Mouse (Mus musculus): ENCODE results near the gene Olfr763. TPM values are rescaled to one million over a fixed set of nuclear protein-coding genes. Genes with fewer than 3 reads are reported as not detected.

Gene Olfr763
- polyA plus RNA-seq, 1 experiment from 2014 or later, result not detected

Other genes with a start within 250 kb of the Olfr763 start
- gene Mmp19, start 219.9 kb upstream of the Olfr763 start, polyA plus RNA-seq (2015; fragmentation: Nextera tagmentation; extraction: Ambion mirVana), result 1.6 and 2.5 TPM in 2 replicates
- gene Dnajc14, start 206.7 kb upstream of the Olfr763 start, polyA plus RNA-seq (2015; fragmentation: Nextera tagmentation; extraction: Ambion mirVana), result 35.2 and 42.5 TPM in 2 replicates
- gene Tmem198b, start 206.4 kb upstream of the Olfr763 start, polyA plus RNA-seq (2015; fragmentation: Nextera tagmentation; extraction: Ambion mirVana), result 14.9 and 18.8 TPM in 2 replicates
- 145 and 168 TPM in 2 replicates for gene Sarnp, start 193.5 kb upstream of the Olfr763 start, polyA plus RNA-seq (2015; fragmentation: Nextera tagmentation; extraction: Ambion mirVana)
- gene Ormdl2, start 189.1 kb upstream of the Olfr763 start, polyA plus RNA-seq (2015; fragmentation: Nextera tagmentation; extraction: Ambion mirVana), result 34.3 and 42.6 TPM in 2 replicates
- gene Gdf11, start 119.1 kb upstream of the Olfr763 start, polyA plus RNA-seq (2015; fragmentation: Nextera tagmentation; extraction: Ambion mirVana), result 2.8 and 2.9 TPM in 2 replicates
- gene Cd63, start 109.8 kb upstream of the Olfr763 start, polyA plus RNA-seq (2015; fragmentation: Nextera tagmentation; extraction: Ambion mirVana), result 420 and 427 TPM in 2 replicates
- gene Rdh5, start 87.9 kb upstream of the Olfr763 start, polyA plus RNA-seq (2015; fragmentation: Nextera tagmentation; extraction: Ambion mirVana), result 10.5 and 11.8 TPM in 2 replicates
- gene Bloc1s1, start 86.8 kb upstream of the Olfr763 start, polyA plus RNA-seq (2015; fragmentation: Nextera tagmentation; extraction: Ambion mirVana), result 208 and 212 TPM in 2 replicates
- gene Itga7, start 77.0 kb upstream of the Olfr763 start, polyA plus RNA-seq (2015; fragmentation: Nextera tagmentation; extraction: Ambion mirVana), result 7.0 and 8.1 TPM in 2 replicates
- gene Mettl7b, start 49.8 kb upstream of the Olfr763 start, polyA plus RNA-seq (2015; fragmentation: Nextera tagmentation; extraction: Ambion mirVana), result 0.11 TPM in 1 of 2 replicates, not detected in the other
- gene Olfr9, start 21.4 kb upstream of the Olfr763 start, polyA plus RNA-seq (2015; fragmentation: Nextera tagmentation; extraction: Ambion mirVana), result not detected in 2 replicates
- gene Olfr764-ps1, start 29.1 kb downstream of the Olfr763 start, polyA plus RNA-seq (2015; fragmentation: Nextera tagmentation; extraction: Ambion mirVana), result not detected in 2 replicates
- gene Olfr765, start 39.2 kb downstream of the Olfr763 start, polyA plus RNA-seq (2015; fragmentation: Nextera tagmentation; extraction: Ambion mirVana), result not detected in 2 replicates
- gene Olfr766-ps1, start 58.2 kb downstream of the Olfr763 start, polyA plus RNA-seq (2015; fragmentation: Nextera tagmentation; extraction: Ambion mirVana), result not detected in 2 replicates
- gene Olfr767, start 72.1 kb downstream of the Olfr763 start, polyA plus RNA-seq (2015; fragmentation: Nextera tagmentation; extraction: Ambion mirVana), result not detected in 2 replicates
- gene Olfr768, start 88.6 kb downstream of the Olfr763 start, polyA plus RNA-seq (2015; fragmentation: Nextera tagmentation; extraction: Ambion mirVana), result not detected in 2 replicates
- gene Olfr769, start 107.1 kb downstream of the Olfr763 start, polyA plus RNA-seq (2015; fragmentation: Nextera tagmentation; extraction: Ambion mirVana), result not detected in 2 replicates
- gene Olfr770, start 128.2 kb downstream of the Olfr763 start, polyA plus RNA-seq (2015; fragmentation: Nextera tagmentation; extraction: Ambion mirVana), result not detected in 2 replicates
- not detected in 2 replicates for gene Olfr771, start 154.0 kb downstream of the Olfr763 start, polyA plus RNA-seq (2015; fragmentation: Nextera tagmentation; extraction: Ambion mirVana)
- not detected in 2 replicates for gene Olfr772, start 167.1 kb downstream of the Olfr763 start, polyA plus RNA-seq (2015; fragmentation: Nextera tagmentation; extraction: Ambion mirVana)
- gene Olfr773, start 176.6 kb downstream of the Olfr763 start, polyA plus RNA-seq (2015; fragmentation: Nextera tagmentation; extraction: Ambion mirVana), result not detected in 2 replicates
- gene Olfr774, start 225.4 kb downstream of the Olfr763 start, polyA plus RNA-seq (2015; fragmentation: Nextera tagmentation; extraction: Ambion mirVana), result not detected in 2 replicates
- gene Olfr775, start 237.6 kb downstream of the Olfr763 start, polyA plus RNA-seq (2015; fragmentation: Nextera tagmentation; extraction: Ambion mirVana), result not detected in 2 replicates
- not detected in 2 replicates for gene Olfr776, start 248.3 kb downstream of the Olfr763 start, polyA plus RNA-seq (2015; fragmentation: Nextera tagmentation; extraction: Ambion mirVana)